Mouse (Mus musculus): Measurements from ENCODE around the gene Gm38392. TPM values are rescaled to one million over a fixed set of nuclear protein-coding genes. Genes with fewer than 3 reads are reported as not detected.

Gm38392 gene
- total and polyA plus RNA-seq, 2 experiments from 2014 or later: not detected

DNA sequence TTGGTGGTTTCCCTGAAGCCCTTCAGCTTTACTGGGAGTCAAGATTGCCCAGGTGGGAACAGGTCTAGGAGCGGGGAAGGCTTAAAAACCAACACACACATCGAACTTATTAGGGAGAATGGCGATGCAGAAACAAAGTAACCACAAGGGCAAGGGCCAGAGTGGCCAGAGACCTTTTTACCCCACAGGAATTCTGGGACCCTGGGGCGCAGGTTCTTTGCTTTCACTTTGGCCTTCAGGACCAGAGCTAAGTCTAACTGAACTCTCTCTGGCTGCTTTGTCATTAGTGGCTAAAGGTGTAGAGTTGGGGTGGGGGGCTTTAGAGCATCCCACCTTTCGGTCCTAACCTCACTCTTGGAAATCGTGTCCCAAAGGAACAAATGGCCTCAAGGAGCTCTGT lies 70.9 kb downstream of the Gm38392 start:
- Histone ChIP-seq H3K9me3 (replicated peaks; ENCODE audit: control insufficient read depth, low read length) (no peaks in the 10 kb centered on the region), H3K4me1 (ENCODE audit: control insufficient read depth, insufficient read depth) (peaks cover 12% of the 10 kb centered on the region), H3K36me3 (replicated peaks; ENCODE audit: control insufficient read depth, insufficient read depth, low read length) (no peaks in the 10 kb centered on the region), H3K27ac (ENCODE audit: low read depth) (no peak overlapping the region), H3K4me2 (ENCODE audit: low read depth, low read length) (peak overlapping the region; percentile 58; the same call in 1 of the 2 replicates), H3K9ac (replicated peaks; ENCODE audit: low read depth, low read length) (no peak overlapping the region), H3K27me3 (ENCODE audit: control insufficient read depth, insufficient read depth, low read length) (peaks cover 94% of the 10 kb centered on the region), H3K4me3 (ENCODE audit: low read depth, low read length) (peak overlapping the region; percentile 43)
- no peak for TF ChIP-seq EP300 (IDR thresholded peaks at IDR 0.05; ENCODE audit: low read depth)
- no peak for TF ChIP-seq CTCF (IDR thresholded peaks at IDR 0.05; ENCODE audit: low read depth)
- WGBS: 6% methylated on average over 6 of the region's 6 CpGs
- ATAC-seq (ENCODE audit: insufficient read depth, low read depth) (no peak), DNase-seq (ENCODE audit: low spot score) (no peak)

DNA sequence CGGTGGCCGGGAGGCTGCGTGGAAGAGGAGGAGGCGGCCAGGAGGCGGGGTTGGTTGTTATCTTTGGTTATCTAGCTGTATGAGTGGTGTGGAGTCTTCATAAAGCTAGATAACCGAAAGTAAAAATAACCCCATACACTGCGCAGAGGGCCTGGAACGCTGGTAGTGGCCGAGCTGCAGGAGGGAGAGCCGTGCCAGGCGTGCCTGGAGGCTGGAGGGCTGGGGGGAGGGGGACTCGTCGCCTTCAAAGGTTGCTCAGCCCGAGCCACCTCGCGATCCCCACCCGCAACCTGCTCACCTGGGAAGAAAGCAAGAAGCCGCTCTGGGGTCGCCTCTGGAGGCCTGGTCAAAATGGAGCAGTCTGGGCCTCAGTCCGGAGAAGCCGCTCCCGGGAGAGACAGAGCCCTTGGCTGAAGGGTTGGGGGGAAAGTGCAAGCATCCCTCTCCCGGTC lies 71.4 kb downstream of the Gm38392 start:
- H3K36me3 ChIP-seq (replicated peaks; ENCODE audit: control insufficient read depth, insufficient read depth, low read length): no peaks in the 10 kb centered on the region
- ATAC-seq (ENCODE audit: insufficient read depth, low read depth) (no peak), DNase-seq (ENCODE audit: low spot score) (no peak)
- WGBS: under 1% methylated on average over 23 of the region's 23 CpGs
- H3K9ac ChIP-seq (replicated peaks; ENCODE audit: low read depth, low read length): no peak overlapping the region
- peak overlapping the region; percentile 43 for H3K4me3 ChIP-seq (ENCODE audit: low read depth, low read length)
- no peak overlapping the region for H3K27ac ChIP-seq (ENCODE audit: low read depth)
- no peaks in the 10 kb centered on the region for H3K9me3 ChIP-seq (replicated peaks; ENCODE audit: control insufficient read depth, low read length)
- H3K4me1 ChIP-seq (ENCODE audit: control insufficient read depth, insufficient read depth): peaks cover 12% of the 10 kb centered on the region
- no peak for TF ChIP-seq CTCF (IDR thresholded peaks at IDR 0.05; ENCODE audit: low read depth)
- TF ChIP-seq EP300 (IDR thresholded peaks at IDR 0.05; ENCODE audit: low read depth): no peak
- peak overlapping the region; percentile 58 for H3K4me2 ChIP-seq (ENCODE audit: low read depth, low read length)
- peaks cover 96% of the 10 kb centered on the region for H3K27me3 ChIP-seq (ENCODE audit: control insufficient read depth, insufficient read depth, low read length)

DNA sequence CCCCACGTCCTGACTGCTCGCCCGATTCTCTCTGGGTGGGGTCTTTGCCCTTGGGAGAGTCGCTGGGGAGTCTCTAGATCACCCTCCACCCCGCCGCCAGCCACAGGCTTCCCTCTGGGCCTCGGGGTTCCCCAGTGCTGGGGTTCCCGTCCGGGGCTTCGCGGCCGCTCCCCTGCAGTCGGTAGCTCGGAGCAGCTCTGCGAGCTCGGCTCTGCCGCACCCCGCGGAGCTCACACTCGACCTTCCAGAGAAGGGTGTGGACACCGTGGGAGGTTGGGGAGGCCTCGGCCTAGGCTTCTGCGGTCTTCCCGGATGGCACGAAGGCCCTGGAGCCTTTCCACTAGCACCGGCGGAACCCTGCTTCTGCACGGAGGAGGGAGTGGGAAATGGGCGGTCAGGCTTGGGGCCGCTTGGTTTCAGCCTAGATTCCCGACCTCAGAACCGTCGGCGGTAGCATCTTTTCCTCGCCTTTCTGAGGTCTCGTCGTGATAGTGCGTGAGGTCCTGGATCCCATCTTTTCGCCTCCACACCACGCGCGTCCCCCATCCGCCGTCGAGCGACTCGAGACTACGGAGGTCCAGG lies 71.9 kb downstream of the Gm38392 start:
- Histone ChIP-seq H3K4me3 (ENCODE audit: low read depth, low read length) (peak overlapping the region; percentile 43), H3K4me1 (ENCODE audit: control insufficient read depth, insufficient read depth) (peaks cover 12% of the 10 kb centered on the region), H3K36me3 (replicated peaks; ENCODE audit: control insufficient read depth, insufficient read depth, low read length) (no peaks in the 10 kb centered on the region), H3K27ac (ENCODE audit: low read depth) (no peak overlapping the region), H3K4me2 (ENCODE audit: low read depth, low read length) (peak overlapping the region; percentile 58), H3K27me3 (ENCODE audit: control insufficient read depth, insufficient read depth, low read length) (peaks cover 96% of the 10 kb centered on the region), H3K9ac (replicated peaks; ENCODE audit: low read depth, low read length) (no peak overlapping the region), H3K9me3 (replicated peaks; ENCODE audit: control insufficient read depth, low read length) (no peaks in the 10 kb centered on the region)
- DNase-seq (ENCODE audit: low spot score): no peak
- ATAC-seq (ENCODE audit: insufficient read depth, low read depth): no peak; the same call in 1 of the 2 replicates
- 1% methylated on average over 48 of the region's 48 CpGs for WGBS
- TF ChIP-seq CTCF (IDR thresholded peaks at IDR 0.05; ENCODE audit: low read depth) (no peak), EP300 (IDR thresholded peaks at IDR 0.05; ENCODE audit: low read depth) (no peak)

DNA sequence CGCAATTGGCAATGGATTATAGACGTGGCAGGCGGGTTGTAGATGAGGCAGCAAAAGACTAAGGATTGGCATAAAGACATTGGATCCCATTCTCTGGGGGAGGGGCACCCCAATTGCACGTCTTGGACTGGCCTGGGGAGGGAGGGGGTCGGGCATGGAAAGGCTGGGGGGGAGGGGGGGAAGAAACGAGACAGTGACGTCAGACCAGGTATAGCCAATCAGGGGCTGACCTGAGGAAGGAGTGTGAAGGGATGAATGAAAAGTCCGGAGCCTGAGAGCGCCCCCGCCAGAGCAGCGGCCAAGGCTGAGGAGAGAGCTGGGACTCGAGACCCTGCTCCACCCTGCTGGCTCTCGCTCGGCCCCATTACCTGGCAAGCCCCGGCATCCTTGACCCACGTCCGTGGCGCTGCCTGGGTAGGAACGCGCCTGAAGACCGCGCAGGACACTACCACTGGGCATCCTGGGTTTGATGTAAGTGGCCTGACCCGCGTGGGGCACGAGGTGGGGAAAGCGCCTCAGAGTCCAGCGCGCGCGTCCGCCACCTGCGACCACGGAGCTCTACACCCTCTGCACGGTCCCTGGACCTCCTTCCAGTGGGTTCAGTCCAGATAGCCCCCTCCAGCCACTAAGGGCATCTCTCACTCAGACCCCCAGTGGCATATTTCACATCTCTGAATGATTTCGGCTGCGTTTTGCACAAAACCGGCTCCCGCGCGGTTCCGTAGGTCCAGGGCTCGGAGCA lies 72.6 kb downstream of the Gm38392 start:
- peaks cover 12% of the 10 kb centered on the region for H3K4me1 ChIP-seq (ENCODE audit: control insufficient read depth, insufficient read depth)
- TF ChIP-seq EP300 (IDR thresholded peaks at IDR 0.05; ENCODE audit: low read depth) (no peak), CTCF (IDR thresholded peaks at IDR 0.05; ENCODE audit: low read depth) (no peak)
- DNase-seq (ENCODE audit: low spot score): no peak
- peaks cover 96% of the 10 kb centered on the region for H3K27me3 ChIP-seq (ENCODE audit: control insufficient read depth, insufficient read depth, low read length)
- 3% methylated on average over 42 of the region's 42 CpGs for WGBS
- H3K4me3 ChIP-seq (ENCODE audit: low read depth, low read length): peak overlapping the region; percentile 43
- ATAC-seq (ENCODE audit: insufficient read depth, low read depth): no peak
- H3K9ac ChIP-seq (replicated peaks; ENCODE audit: low read depth, low read length): no peak overlapping the region
- H3K9me3 ChIP-seq (replicated peaks; ENCODE audit: control insufficient read depth, low read length): no peaks in the 10 kb centered on the region
- peak overlapping the region; percentile 58 for H3K4me2 ChIP-seq (ENCODE audit: low read depth, low read length)
- no peaks in the 10 kb centered on the region for H3K36me3 ChIP-seq (replicated peaks; ENCODE audit: control insufficient read depth, insufficient read depth, low read length)
- no peak overlapping the region for H3K27ac ChIP-seq (ENCODE audit: low read depth)

DNA sequence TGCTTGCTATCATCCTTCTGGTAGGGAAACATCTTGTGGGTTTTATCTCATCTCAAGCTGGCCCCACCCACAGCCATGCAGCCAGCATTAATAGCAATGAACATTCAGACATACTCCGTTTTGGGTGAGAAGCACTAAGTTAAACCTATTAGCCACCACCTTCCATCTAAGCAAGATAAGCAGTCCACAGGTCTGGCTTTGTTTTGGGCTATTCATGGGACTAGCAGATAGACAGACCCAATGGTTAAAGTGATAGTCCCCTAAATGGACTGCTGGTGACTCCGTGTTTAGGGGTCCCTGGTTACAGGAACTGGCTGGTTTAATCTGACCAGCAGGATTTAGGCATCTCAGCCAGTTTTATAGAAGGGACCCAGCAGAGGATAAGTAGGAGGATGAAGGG lies 74.0 kb downstream of the Gm38392 start:
- Histone ChIP-seq H3K36me3 (replicated peaks; ENCODE audit: control insufficient read depth, insufficient read depth, low read length) (no peaks in the 10 kb centered on the region), H3K9ac (replicated peaks; ENCODE audit: low read depth, low read length) (no peak overlapping the region), H3K27me3 (ENCODE audit: control insufficient read depth, insufficient read depth, low read length) (peaks cover 98% of the 10 kb centered on the region), H3K27ac (ENCODE audit: low read depth) (no peak overlapping the region), H3K4me2 (ENCODE audit: low read depth, low read length) (no peak overlapping the region), H3K4me3 (ENCODE audit: low read depth, low read length) (no peak overlapping the region), H3K4me1 (ENCODE audit: control insufficient read depth, insufficient read depth) (peaks cover 12% of the 10 kb centered on the region), H3K9me3 (replicated peaks; ENCODE audit: control insufficient read depth, low read length) (no peaks in the 10 kb centered on the region)
- TF ChIP-seq CTCF (IDR thresholded peaks at IDR 0.05; ENCODE audit: low read depth) (no peak), EP300 (IDR thresholded peaks at IDR 0.05; ENCODE audit: low read depth) (no peak)
- 10% methylated on average over 2 of the region's 2 CpGs for WGBS
- DNase-seq (ENCODE audit: low spot score) (no peak), ATAC-seq (ENCODE audit: insufficient read depth, low read depth) (no peak)

All from heart, postnatal 0 days (tissue).